Mouse (Mus musculus) C2C12 (cell line): ENCODE results near the gene Srrm1. TPM values are rescaled to one million over a fixed set of nuclear protein-coding genes. Genes with fewer than 3 reads are reported as not detected.

Source experiments
- H3K27me3 ChIP-seq: one replicate; pipeline ENCODE4 v1.6.1; 2011; ENCODE audit not compliant: control insufficient read depth, insufficient read depth, insufficient read length
- H3K36me3 ChIP-seq: one replicate; pipeline ENCODE4 v1.6.1; 2011; ENCODE audit not compliant: control insufficient read depth, insufficient read depth
- H3K4me3 ChIP-seq: one replicate; pipeline ENCODE4 v1.5.1; 2011; ENCODE audit warnings: mild to moderate bottlenecking, control low read depth; ENCODE audit not compliant: poor library complexity, insufficient read depth, severe bottlenecking
- H3K79me2 ChIP-seq: one replicate; pipeline ENCODE4 v1.6.1; 2011; ENCODE audit not compliant: control insufficient read depth, insufficient read depth
- H3K79me3 ChIP-seq: one replicate; pipeline ENCODE4 v1.6.1; 2011; ENCODE audit warnings: low read depth, control low read depth
- H3ac ChIP-seq: one replicate; pipeline ENCODE3; 2011; ENCODE audit warnings: low read depth; ENCODE audit not compliant: control insufficient read depth, insufficient read length
- CEBPB ChIP-seq: IDR thresholded peaks from one replicate; pipeline ENCODE4 v1.6.1; 2011; ENCODE audit warnings: low read depth, mild to moderate bottlenecking, control low read depth, moderate library complexity
- CTCF ChIP-seq: IDR thresholded peaks from one replicate; pipeline ENCODE4 v1.5.1; 2011; ENCODE audit not compliant: control insufficient read depth, insufficient read depth, insufficient read length
- FOSL1 ChIP-seq: IDR thresholded peaks from one replicate; pipeline ENCODE4 v1.8.0; 2011; ENCODE audit warnings: mild to moderate bottlenecking, low read length; ENCODE audit not compliant: poor library complexity, insufficient read depth, severe bottlenecking
- MAX ChIP-seq: IDR thresholded peaks from one replicate; pipeline ENCODE4 v1.6.1; 2011; ENCODE audit warnings: mild to moderate bottlenecking, control low read depth
- MYOD1 ChIP-seq: IDR thresholded peaks from one replicate; pipeline ENCODE4 v1.6.1; 2011; ENCODE audit warnings: low read depth; ENCODE audit not compliant: control insufficient read depth, insufficient read length
- MYOG ChIP-seq: IDR thresholded peaks from one replicate; pipeline ENCODE4 v1.6.1; 2011; ENCODE audit not compliant: control insufficient read depth, insufficient read length; ENCODE audit errors: extremely low read depth
- USF1 ChIP-seq: IDR thresholded peaks from one replicate; pipeline ENCODE4 v1.6.1; 2011; ENCODE audit warnings: low read depth, mild to moderate bottlenecking, control low read depth, moderate library complexity
- polyA plus RNA-seq: library from polyadenylated mRNA; unstranded; fragments of >200 nt; fragmentation: generic; extraction: Trizol; gene quantifications from one replicate; pipeline ENCODE4 v1.2.1, GENCODE M21; 2012; ENCODE audit warnings: missing spikeins

The Srrm1 gene
- polyA plus RNA-seq, 1 experiment: 62.6 TPM

GRCm38 (mm10) chr4:135352326-135353065, 625 bp downstream of the Srrm1 start:
- Histone ChIP-seq H3K36me3 (peaks cover 13% of the 10 kb centered on the region), H3K79me3 (peaks cover 49% of the 10 kb centered on the region), H3K27me3 (peaks cover 8% of the 10 kb centered on the region), H3K4me3 (peak overlapping the region; percentile 96), H3K79me2 (peaks cover 56% of the 10 kb centered on the region), H3ac (peak overlapping the region; percentile 99)
- TF ChIP-seq CTCF (no peak), MAX (no peak), MYOG (no peak), MYOD1 (no peak), FOSL1 (no peak), USF1 (no peak), CEBPB (no peak)

GRCm38 (mm10) chr4:135337376-135337942, 15.7 kb downstream of the Srrm1 start:
- peaks cover 57% of the 10 kb centered on the region for H3K79me3 ChIP-seq
- H3K27me3 ChIP-seq: no peaks in the 10 kb centered on the region
- TF ChIP-seq CEBPB (no peak), MYOG (no peak), USF1 (no peak), CTCF (no peak), MAX (no peak), MYOD1 (no peak), FOSL1 (no peak)
- no peak overlapping the region for H3ac ChIP-seq
- no peak overlapping the region for H3K4me3 ChIP-seq
- H3K79me2 ChIP-seq: peaks cover 84% of the 10 kb centered on the region
- H3K36me3 ChIP-seq: peaks cover 98% of the 10 kb centered on the region

- H3K36me3 ChIP-seq: peaks cover 97% of the 10 kb centered on the region
- no peak overlapping the region for H3K4me3 ChIP-seq
- no peaks in the 10 kb centered on the region for H3K27me3 ChIP-seq
- no peak for TF ChIP-seq CTCF
- no peak for TF ChIP-seq MYOD1
- TF ChIP-seq FOSL1: no peak
- TF ChIP-seq USF1: no peak
- no peak for TF ChIP-seq CEBPB
- no peak for TF ChIP-seq MYOG
- no peak for TF ChIP-seq MAX
- H3K79me3 ChIP-seq: peaks cover 64% of the 10 kb centered on the region
- peaks cover 98% of the 10 kb centered on the region for H3K79me2 ChIP-seq
- H3ac ChIP-seq: no peak overlapping the region
Measured at GRCm38 (mm10) chr4:135336023-135336357, 17.1 kb downstream of the Srrm1 start.

GRCm38 (mm10) chr4:135335327-135336022, 17.6 kb downstream of the Srrm1 start:
- Histone ChIP-seq H3ac (no peak overlapping the region), H3K79me3 (peaks cover 64% of the 10 kb centered on the region), H3K79me2 (peaks cover 98% of the 10 kb centered on the region), H3K4me3 (no peak overlapping the region), H3K27me3 (no peaks in the 10 kb centered on the region), H3K36me3 (peaks cover 97% of the 10 kb centered on the region)
- TF ChIP-seq CTCF (no peak), USF1 (no peak), FOSL1 (no peak), MYOD1 (no peak), MYOG (no peak), MAX (no peak), CEBPB (no peak)

- TF ChIP-seq MAX (no peak), MYOD1 (no peak), USF1 (no peak), CEBPB (no peak), MYOG (no peak), FOSL1 (no peak), CTCF (no peak)
Measured at GRCm38 (mm10) chr4:135326469-135326868, 26.7 kb downstream of the Srrm1 start.

GRCm38 (mm10) chr4:135326046-135326445, 27.1 kb downstream of the Srrm1 start:
- peaks cover 96% of the 10 kb centered on the region for H3K36me3 ChIP-seq
- TF ChIP-seq CEBPB (no peak), USF1 (no peak), CTCF (no peak)
- no peak overlapping the region for H3K4me3 ChIP-seq

More at GRCm38 (mm10) chr4:135326469-135326868, 26.7 kb downstream of the Srrm1 start:
- H3K27me3 ChIP-seq: no peaks in the 10 kb centered on the region
- H3K79me2 ChIP-seq: peaks cover 32% of the 10 kb centered on the region
- no peak overlapping the region for H3ac ChIP-seq
- H3K4me3 ChIP-seq: no peak overlapping the region
- peaks cover 96% of the 10 kb centered on the region for H3K36me3 ChIP-seq
- peaks cover 9% of the 10 kb centered on the region for H3K79me3 ChIP-seq

More at GRCm38 (mm10) chr4:135326046-135326445, 27.1 kb downstream of the Srrm1 start:
- Histone ChIP-seq H3K79me3 (peaks cover 6% of the 10 kb centered on the region), H3K79me2 (peaks cover 28% of the 10 kb centered on the region), H3ac (no peak overlapping the region), H3K27me3 (no peaks in the 10 kb centered on the region)
